Mouse (Mus musculus) ovary, postnatal 10 days (tissue): ENCODE data around the gene Gnptg.

Source experiments
- DNase-seq: peaks from one replicate; pipeline ENCODE4 v3.0.0; 2022; ENCODE audit warnings: low spot score

Gnptg gene

GRCm38 (mm10) chr17:25188150-25189031 is 51.5 kb downstream of the Gnptg start, which contains the start of gene Unkl:
Gene Unkl, plus strand, starts transcription at chr17:25188397.
- DNase-seq, result peak; percentile 55

GRCm38 (mm10) chr17:25187784-25188149 is 52.2 kb downstream of the Gnptg start:
- DNase-seq, result no peak

GRCm38 (mm10) chr17:25184961-25185360 is 55.0 kb downstream of the Gnptg start:
- DNase-seq, result no peak

GRCm38 (mm10) chr17:25184129-25184691 is 55.7 kb downstream of the Gnptg start, which contains the start of gene BC003965:
Gene BC003965, plus strand, starts transcription at chr17:25184554.
- peak; percentile 95 for DNase-seq
